Mouse (Mus musculus) stomach, postnatal 0 days (tissue): ENCODE data around the gene Olfr748. TPM values are rescaled to one million over a fixed set of nuclear protein-coding genes. Genes with fewer than 3 reads are reported as not detected.
"Not testable (repeated sequence)": the region's sequence is repeated elsewhere in the genome, so short reads cannot be mapped to it uniquely, and the experiment has no call there.

Experiments
- ATAC-seq: fragments of 200-750 bp; cut with Nextera tagmentation; 2 replicates; pipeline ENCODE4 v1.8.0; 2017; ENCODE audit not compliant: low FRiP score, low TSS enrichment
- DNase-seq: peaks from one replicate; pipeline ENCODE4 v3.0.0-alpha.2; 2016; ENCODE audit warnings: low spot score
- H3K27ac ChIP-seq: fragments of 300-500 bp; sonication (generic); replicated peaks from 2 replicates; pipeline ENCODE4 v1.5.1; 2014; ENCODE audit warnings: mild to moderate bottlenecking, control low read depth
- H3K27me3 ChIP-seq: fragments of 300-500 bp; sonication (generic); 2 replicates; pipeline ENCODE4 v1.6.1; 2014; ENCODE audit warnings: low read length; ENCODE audit not compliant: control insufficient read depth, insufficient read depth
- H3K36me3 ChIP-seq: fragments of 300-500 bp; sonication (generic); 2 replicates; pipeline ENCODE4 v1.6.1; 2014; ENCODE audit warnings: low read length, mixed read lengths; ENCODE audit not compliant: control insufficient read depth, insufficient read depth
- H3K4me1 ChIP-seq: fragments of 300-500 bp; sonication (generic); replicated peaks from 2 replicates; pipeline ENCODE4 v1.6.1; 2014; ENCODE audit warnings: antibody characterized with exemption; ENCODE audit not compliant: control insufficient read depth, insufficient read depth
- H3K4me2 ChIP-seq: fragments of 300-500 bp; sonication (generic); replicated peaks from 2 replicates; pipeline ENCODE4 v1.6.1; 2014; ENCODE audit warnings: low read depth, mild to moderate bottlenecking, control low read depth, moderate library complexity
- H3K4me3 ChIP-seq: fragments of 300-500 bp; sonication (generic); 2 replicates; pipeline ENCODE4 v1.5.1; 2014; ENCODE audit warnings: low read depth, low read length, control low read depth
- H3K9ac ChIP-seq: fragments of 300-500 bp; sonication (generic); 2 replicates; pipeline ENCODE4 v1.6.1; 2014; ENCODE audit warnings: mild to moderate bottlenecking, low read length, control low read depth, mixed read lengths
- H3K9me3 ChIP-seq: fragments of 300-500 bp; sonication (generic); 2 replicates; pipeline ENCODE4 v1.6.1; 2016; ENCODE audit warnings: low read length; ENCODE audit not compliant: control insufficient read depth
- CTCF ChIP-seq: IDR thresholded peaks from 2 replicates; pipeline ENCODE4 v1.5.1; 2016; ENCODE audit warnings: antibody characterized with exemption, low read depth, mild to moderate bottlenecking, moderate library complexity
- EP300 ChIP-seq: optimal IDR thresholded peaks from 2 replicates; pipeline ENCODE3; 2016; ENCODE audit warnings: antibody characterized with exemption
- WGBS: fragments of 180-500 bp; shearing (Covaris S2); extraction: QIAGEN DNeasy Blood & Tissue Kit; methylation state at CpG from one replicate; pipeline ENCODE4 v1.1.7; 2014; 5-methylcytosine and 5-hydroxymethylcytosine counted together
- polyA plus RNA-seq: library from polyadenylated mRNA; unstranded; fragments of >200 nt; fragmentation: Nextera tagmentation; extraction: Ambion mirVana; gene quantifications from 2 replicates; pipeline ENCODE4 v1.2.1, GENCODE M21; 2015

The Olfr748 gene
- not detected in 2 replicates for polyA plus RNA-seq

DNA sequence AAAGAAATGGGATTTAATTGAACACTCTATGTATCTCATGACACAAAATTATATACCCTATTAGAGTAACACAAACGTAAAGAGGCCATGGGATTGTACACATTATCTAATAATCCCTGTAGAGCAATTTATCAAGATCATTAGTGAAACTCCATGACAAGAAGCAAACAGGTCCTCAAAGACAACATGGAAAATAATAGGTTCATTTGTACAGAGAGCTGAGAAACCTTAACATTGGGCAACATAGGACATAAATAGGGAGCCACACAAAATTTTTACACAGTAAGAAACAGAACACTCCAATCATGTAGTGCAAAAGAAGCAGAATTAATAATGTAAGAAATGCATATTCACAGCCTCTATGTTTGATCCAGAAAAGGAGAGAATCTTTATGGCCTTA is at the start of gene Olfr748:
Gene Olfr748, plus strand, starts transcription at position 301 of the 400 bp plus-strand sequence.
- no peak for DNase-seq
- Histone ChIP-seq H3K9ac (no peak within 1 kb of the TSS), H3K4me2 (no peak within 1 kb of the TSS), H3K27ac (no peak within 1 kb of the TSS), H3K36me3 (no peaks in the 10 kb centered on the region), H3K4me3 (no peak within 1 kb of the TSS), H3K9me3 (no peaks in the 10 kb centered on the region), H3K27me3 (no peaks in the 10 kb centered on the region), H3K4me1 (no peaks in the 10 kb centered on the region)
- 63% methylated on average over 1 of the region's 1 CpGs for WGBS
- TF ChIP-seq EP300 (no peak), CTCF (no peak)
- ATAC-seq: no peak

DNA sequence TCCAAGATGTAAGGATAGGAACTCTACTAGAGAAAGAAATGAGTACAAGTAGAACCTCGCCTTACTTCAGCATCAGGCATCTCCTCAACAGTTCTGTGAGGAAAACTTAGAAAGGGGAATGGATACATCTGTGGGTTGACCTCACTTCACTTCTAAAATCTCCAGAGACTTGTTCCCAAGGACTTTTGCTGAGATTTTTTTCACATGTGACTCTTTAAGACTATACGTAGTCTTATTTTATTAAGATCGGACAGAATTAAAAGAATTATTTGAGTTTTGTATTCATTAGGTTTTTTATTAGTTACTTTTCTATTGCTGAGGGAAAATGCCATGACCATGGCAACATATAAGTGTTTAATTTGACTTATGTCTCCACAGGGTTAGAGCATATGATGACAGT is 14.1 kb upstream of the Olfr748 start, which contains the start of gene Olfr747:
Gene Olfr747, minus strand, starts transcription at position 101 of the 400 bp plus-strand sequence.
- DNase-seq (no peak), ATAC-seq (no peak)
- H3K27me3 ChIP-seq: no peaks in the 10 kb centered on the region
- no peak within 1 kb of the TSS for H3K4me2 ChIP-seq
- no peaks in the 10 kb centered on the region for H3K36me3 ChIP-seq
- no peaks in the 10 kb centered on the region for H3K4me1 ChIP-seq
- TF ChIP-seq CTCF (no peak), EP300 (no peak)
- 84% methylated on average over 3 of the region's 3 CpGs for WGBS
- no peak within 1 kb of the TSS for H3K27ac ChIP-seq
- H3K9ac ChIP-seq: no peak within 1 kb of the TSS
- no peak within 1 kb of the TSS for H3K4me3 ChIP-seq
- H3K9me3 ChIP-seq: no peaks in the 10 kb centered on the region

DNA sequence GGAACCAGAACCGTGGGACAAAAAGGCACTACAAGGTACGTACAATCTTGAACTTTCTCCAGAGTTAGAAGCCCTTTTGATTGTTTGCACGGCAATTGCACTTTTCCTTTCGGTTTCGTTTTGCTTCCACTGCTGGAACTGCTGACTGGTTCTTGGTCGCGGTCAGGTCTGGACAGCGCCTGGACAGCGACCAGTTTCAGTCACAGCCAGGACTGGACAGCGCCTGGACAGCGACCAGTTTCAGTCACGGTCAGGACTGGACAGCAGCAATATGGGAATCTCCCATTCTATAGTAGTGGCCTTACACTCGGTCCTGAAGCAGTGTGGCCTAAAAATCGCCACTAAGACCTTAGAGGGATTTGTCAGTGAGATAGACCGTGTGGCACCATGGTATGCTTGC is 12.7 kb downstream of the Olfr748 start:
- H3K27ac ChIP-seq, H3K9me3 ChIP-seq, H3K4me2 ChIP-seq, H3K27me3 ChIP-seq, H3K36me3 ChIP-seq, H3K4me3 ChIP-seq, ATAC-seq, DNase-seq, H3K9ac ChIP-seq, H3K4me1 ChIP-seq: not testable (repeated sequence)
- WGBS: 87% methylated on average over 15 of the region's 15 CpGs

DNA sequence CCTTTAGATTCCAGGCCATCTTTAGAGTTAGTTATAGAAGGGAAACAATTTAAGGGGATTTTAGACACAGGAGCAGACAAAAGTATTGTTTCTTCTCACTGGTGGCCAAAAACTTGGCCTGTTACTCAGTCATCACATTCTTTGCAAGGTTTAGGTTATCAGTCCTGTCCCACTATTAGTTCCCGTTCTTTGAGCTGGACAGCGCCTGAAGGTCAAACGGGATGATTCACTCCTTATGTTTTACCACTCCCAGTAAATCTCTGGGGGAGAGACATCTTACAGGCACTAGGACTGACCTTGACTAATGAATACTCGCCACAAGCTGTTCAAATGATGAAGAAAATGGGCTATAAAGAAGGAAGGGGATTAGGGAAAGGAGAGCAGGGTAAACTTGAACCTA is 15.2 kb downstream of the Olfr748 start:
- DNase-seq, H3K9me3 ChIP-seq, H3K27me3 ChIP-seq, H3K9ac ChIP-seq, H3K36me3 ChIP-seq, H3K4me2 ChIP-seq, ATAC-seq, H3K4me1 ChIP-seq, H3K27ac ChIP-seq, H3K4me3 ChIP-seq: not testable (repeated sequence)
- WGBS: 83% methylated on average over 3 of the region's 4 CpGs

DNA sequence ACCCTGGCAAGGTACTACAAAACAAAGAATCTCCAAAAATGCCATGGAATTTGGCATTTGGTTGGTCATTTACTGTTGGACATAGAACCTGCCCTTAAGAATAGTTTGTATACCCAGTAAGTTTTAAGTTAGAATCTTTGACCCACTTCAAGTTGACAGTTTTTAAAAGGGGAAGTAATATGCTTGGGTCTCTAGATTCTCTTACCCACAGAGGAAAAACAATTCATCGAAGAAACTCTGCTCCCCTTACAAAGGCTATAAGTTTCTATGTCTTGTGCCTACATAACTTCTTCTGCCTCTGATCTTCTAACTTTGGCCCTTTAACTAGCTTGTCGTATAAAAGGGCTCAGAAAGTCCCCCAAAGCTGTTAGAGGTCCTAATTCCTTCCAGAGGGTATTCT is 33.2 kb downstream of the Olfr748 start:
- no peak overlapping the region for H3K9ac ChIP-seq
- no peaks in the 10 kb centered on the region for H3K9me3 ChIP-seq
- no peak for TF ChIP-seq EP300
- no peak for TF ChIP-seq CTCF
- H3K27me3 ChIP-seq: no peaks in the 10 kb centered on the region
- no peak overlapping the region for H3K27ac ChIP-seq
- DNase-seq (no peak), ATAC-seq (no peak)
- no peaks in the 10 kb centered on the region for H3K4me1 ChIP-seq
- H3K4me2 ChIP-seq: no peak overlapping the region
- 68% methylated on average over 2 of the region's 2 CpGs for WGBS
- H3K4me3 ChIP-seq: no peak overlapping the region
- H3K36me3 ChIP-seq: no peaks in the 10 kb centered on the region

DNA sequence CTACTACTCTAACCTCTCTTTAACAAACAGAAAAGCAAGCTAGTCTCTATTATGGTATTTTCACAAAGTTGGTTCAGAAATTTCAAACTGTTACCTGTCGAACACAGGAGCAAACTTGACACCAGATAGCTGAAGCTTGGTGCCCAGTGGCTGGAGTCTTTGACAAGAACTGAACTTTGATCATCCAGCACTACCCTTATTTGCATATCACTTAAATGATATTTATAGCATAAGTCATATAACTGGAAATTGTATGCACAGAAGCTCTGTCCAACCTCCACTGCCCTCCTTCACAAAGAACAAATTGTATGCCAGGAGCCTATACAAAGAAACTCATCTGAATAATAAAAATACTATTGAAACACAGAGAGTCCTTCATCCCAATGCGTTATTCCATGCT is 34.4 kb downstream of the Olfr748 start:
- TF ChIP-seq CTCF (no peak), EP300 (no peak)
- ATAC-seq (no peak), DNase-seq (no peak)
- no peaks in the 10 kb centered on the region for H3K36me3 ChIP-seq
- no peaks in the 10 kb centered on the region for H3K27me3 ChIP-seq
- no peak overlapping the region for H3K27ac ChIP-seq
- no peak overlapping the region for H3K4me3 ChIP-seq
- H3K4me2 ChIP-seq: no peak overlapping the region
- H3K9ac ChIP-seq: no peak overlapping the region
- H3K4me1 ChIP-seq: no peaks in the 10 kb centered on the region
- H3K9me3 ChIP-seq: no peaks in the 10 kb centered on the region
- 56% methylated on average over 2 of the region's 2 CpGs for WGBS
